Mouse (Mus musculus): ENCODE data around the gene Epn2.

Epn2 gene

GRCm38 (mm10) chr11:61490944-61491520 is 88.5 kb downstream of the Epn2 start:
- no peak for DNase-seq (ENCODE audit: low read depth in 2 of 2, low spot score in 2 of 2)

- no peak for DNase-seq (ENCODE audit: low read depth in 2 of 2, low spot score in 2 of 2)
Observed at GRCm38 (mm10) chr11:61489874-61490273, 89.6 kb downstream of the Epn2 start.

DNA sequence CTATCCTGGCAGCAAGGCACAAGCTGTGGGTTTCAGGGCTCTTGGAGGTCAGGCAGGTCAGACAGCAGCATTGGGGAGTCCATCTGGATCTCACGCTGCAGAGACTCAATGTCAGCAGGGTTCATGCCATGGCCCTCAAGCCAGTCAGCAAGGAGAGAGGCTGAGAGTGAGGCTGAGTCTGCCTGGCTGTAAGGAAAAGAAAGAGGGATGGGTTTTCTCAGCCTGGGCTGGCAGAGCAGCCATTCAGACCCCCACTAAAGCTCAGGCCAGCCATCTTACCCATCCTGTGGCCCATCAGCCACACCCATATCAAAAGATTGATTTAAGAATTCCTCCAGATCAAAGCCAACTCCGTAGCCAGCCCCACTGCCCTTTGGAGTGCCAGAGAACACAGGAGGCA is 90.4 kb downstream of the Epn2 start:
- no peak for DNase-seq (ENCODE audit: low read depth in 2 of 2, low spot score in 2 of 2)

DNA sequence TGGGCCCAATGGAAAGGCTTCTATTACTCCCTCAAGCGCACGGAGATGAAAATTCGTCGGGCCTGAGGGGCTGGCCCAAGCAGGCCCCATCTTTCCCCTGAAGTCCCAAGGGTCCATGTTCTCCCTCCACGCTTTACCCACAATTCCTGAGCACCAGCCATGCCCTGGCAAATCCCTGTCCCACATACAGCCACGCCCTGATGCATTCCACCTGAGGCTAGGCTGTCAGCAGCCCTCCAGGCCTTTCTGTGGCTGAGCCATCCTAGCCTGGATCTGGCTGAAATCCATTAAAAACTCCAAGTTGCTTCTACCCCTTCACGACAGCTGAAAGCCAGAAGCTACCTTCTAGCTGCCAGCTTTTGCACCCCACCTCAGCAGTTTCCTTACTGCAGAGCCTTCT is 91.6 kb downstream of the Epn2 start:
- DNase-seq (ENCODE audit: low read depth in 2 of 2, low spot score in 2 of 2): no peak

- DNase-seq (ENCODE audit: low read depth in 2 of 2, low spot score in 2 of 2): no peak
Observed at GRCm38 (mm10) chr11:61487401-61487800, 92.1 kb downstream of the Epn2 start.

- DNase-seq (ENCODE audit: low read depth in 2 of 2, low spot score in 2 of 2): no peak
Observed at GRCm38 (mm10) chr11:61486458-61487219, 92.8 kb downstream of the Epn2 start.

DNA sequence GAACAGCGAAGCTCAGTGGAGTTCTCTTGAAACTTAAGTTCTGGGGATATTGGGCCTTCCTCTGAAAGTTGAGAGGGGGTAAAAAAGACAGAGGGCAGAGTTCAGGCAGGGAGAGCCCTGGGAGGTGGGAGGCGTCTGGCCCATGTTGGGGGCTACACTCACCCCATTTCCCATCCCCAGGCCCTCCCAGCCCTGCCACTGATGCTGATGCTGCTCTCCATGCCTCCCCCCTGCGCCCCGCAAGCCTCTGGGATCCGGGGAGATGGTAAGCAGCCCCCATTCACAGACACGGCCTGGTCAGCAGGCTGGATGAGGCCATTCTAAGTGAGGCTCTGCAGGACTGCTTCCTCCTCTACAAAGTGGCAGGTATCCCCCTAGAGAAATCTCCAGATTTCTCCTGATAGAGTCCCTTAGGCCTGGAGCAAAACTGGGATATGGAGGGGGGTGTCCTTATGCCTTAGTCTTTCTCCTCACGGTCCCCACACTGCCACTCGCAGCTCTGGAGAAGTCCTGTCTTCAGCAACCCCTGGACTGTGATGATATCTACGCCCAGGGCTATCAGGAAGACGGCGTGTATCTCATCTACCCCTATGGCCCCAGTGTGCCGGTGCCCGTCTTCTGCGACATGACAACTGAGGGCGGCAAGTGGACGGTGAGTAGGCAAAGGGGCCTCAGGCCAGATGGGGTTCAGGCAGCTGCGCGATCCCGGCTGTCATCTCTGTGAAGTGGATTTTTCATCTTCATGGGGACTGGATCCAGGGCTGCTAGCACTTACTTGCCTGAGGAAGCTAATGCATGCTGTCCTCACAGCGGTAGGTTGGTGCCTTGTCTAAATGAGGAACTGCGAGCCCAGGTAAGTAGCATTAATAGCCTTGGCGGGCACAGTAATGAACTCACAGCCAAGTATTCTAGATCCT is 93.7 kb downstream of the Epn2 start:
- no peak for DNase-seq (ENCODE audit: low read depth in 2 of 2, low spot score in 2 of 2)

- DNase-seq (ENCODE audit: low read depth in 2 of 2, low spot score in 2 of 2): no peak
Observed at GRCm38 (mm10) chr11:61484613-61485540, 94.6 kb downstream of the Epn2 start, which contains the start of gene Mfap4. Gene Mfap4, plus strand, starts transcription at chr11:61485431.

- DNase-seq (ENCODE audit: low read depth in 2 of 2, low spot score in 2 of 2): no peak
Observed at GRCm38 (mm10) chr11:61484256-61484612, 95.3 kb downstream of the Epn2 start.

- no peak for DNase-seq (ENCODE audit: low read depth in 2 of 2, low spot score in 2 of 2)
Observed at GRCm38 (mm10) chr11:61483226-61483845, 96.2 kb downstream of the Epn2 start.

DNA sequence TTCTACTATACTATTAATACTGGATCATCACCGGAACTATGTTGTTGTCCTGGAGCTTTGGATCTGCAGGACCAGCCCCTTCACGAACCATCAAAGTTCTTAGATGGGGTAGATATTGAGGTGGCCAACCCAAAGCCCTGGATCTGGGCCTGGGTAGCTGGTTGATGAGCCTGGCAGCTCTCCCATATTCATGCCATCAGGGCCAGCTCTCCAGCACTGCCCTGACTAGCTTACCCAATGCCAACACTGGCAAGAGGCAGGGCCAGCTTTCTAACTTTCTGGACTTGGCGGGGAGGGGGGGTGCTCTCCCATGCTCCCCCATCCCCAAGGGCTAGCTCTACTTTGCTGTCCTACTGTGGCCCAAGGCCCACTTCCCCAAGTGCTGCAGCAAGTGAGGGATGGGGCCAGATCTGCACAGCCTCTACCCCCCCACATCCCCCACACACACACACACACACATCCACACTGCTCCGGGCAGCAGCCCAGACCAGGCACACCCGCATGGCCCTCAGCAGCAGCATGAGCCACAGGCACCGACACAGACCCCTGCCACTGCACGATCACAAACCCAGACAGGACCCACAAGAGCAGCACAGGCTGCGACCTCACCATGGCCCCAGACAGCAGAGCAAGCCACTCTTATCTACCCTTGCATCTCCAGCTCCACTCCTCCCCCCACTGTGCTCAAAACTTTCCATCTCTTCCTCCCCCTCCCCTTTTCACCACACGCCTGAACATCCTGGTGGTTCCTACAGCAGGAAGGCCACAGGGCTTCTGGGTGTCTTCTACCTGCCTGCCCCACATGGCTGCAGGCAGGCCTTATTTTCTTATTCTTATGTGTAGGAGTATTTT is 98.0 kb downstream of the Epn2 start:
- no peak for DNase-seq (ENCODE audit: low read depth in 2 of 2, low spot score in 2 of 2)

- no peak for DNase-seq (ENCODE audit: low read depth in 2 of 2, low spot score in 2 of 2)
Observed at GRCm38 (mm10) chr11:61478788-61479187, 100.7 kb downstream of the Epn2 start.

GRCm38 (mm10) chr11:61477566-61478508 is 101.7 kb downstream of the Epn2 start:
- DNase-seq (ENCODE audit: low read depth in 2 of 2, low spot score in 2 of 2): no peak

DNA sequence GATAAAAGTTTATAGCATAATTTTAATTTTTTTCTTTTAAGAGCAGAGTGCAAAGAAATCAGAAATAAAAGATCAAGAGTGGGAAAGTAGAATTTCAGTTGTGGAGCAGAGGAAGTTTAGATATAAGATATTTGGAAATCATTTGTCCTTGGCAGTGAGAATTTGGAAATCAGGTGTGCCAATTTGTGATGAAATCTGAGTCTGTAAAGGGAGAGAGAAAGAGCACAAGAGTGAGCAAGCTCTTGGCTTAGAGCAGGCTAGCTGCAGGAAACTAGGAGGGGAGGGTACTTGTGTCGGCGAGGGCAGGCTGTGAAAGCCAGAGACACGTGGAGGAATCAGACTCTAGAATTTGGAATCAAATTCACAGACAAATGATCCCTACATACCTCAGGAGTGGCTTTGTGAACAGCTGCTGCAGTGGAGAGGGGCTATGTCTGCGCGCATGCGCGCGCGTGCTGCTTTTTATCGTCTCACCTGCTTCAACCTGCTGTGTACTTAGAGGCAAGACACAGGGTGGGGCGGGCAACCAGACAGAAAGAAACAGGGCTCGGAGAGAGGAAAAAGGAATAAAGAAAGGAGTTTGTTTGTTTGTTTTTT is 102.6 kb downstream of the Epn2 start:
- no peak for DNase-seq (ENCODE audit: low read depth in 2 of 2, low spot score in 2 of 2)

GRCm38 (mm10) chr11:61473630-61474029 is 105.9 kb downstream of the Epn2 start:
- DNase-seq (ENCODE audit: low read depth in 2 of 2, low spot score in 2 of 2): no peak

- DNase-seq (ENCODE audit: low read depth in 2 of 2, low spot score in 2 of 2): no peak
Observed at GRCm38 (mm10) chr11:61470880-61471279, 108.6 kb downstream of the Epn2 start.

DNA sequence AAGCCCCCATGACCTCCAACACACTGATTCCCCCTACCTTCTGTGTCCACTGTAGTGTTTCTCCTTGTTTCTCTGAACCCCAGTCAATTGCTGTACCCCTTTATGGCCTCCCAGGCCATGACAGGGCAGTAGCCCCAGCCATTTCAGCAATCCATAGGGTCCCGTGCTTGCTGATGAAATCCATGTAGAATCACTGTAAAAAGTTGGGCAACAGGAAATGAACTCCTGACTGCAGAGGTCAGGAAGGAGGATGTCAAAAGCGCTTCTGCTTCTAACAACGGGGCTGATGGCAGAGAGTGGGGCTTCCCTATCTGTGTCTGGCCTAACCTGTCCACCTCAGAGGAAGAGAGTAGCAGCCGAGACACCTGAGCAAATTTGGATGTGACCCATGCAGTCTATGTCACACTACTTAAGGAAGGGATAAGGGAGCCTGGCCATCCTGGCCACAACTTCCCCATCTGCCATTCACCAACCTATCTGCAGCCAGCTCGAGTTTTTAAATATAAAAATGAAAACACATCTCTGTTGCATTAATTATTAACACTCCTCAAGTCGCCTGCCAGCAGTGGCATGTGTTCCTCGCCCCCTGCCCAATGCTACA is 110.1 kb downstream of the Epn2 start:
- no peak for DNase-seq (ENCODE audit: low read depth in 2 of 2, low spot score in 2 of 2)

DNA sequence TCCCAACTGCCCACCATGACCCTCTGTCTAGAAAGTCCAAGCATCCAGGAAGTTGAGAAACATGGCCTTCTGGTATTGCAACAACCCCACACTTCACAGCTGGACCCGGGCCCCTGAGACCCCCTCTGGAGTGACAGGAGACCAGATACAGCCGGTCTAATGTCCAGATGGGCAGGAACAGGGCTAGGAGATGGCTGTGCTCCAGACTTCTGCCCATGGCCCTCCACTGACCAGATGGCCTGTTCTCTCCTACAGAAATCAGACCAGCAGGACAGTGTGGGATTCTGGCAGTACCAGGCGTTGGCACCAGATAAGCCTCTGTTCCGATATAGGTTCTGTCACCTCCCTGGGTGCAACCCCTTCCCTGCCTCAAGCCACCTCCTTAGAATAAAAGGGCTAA is 111.0 kb downstream of the Epn2 start:
- no peak for DNase-seq (ENCODE audit: low read depth in 2 of 2, low spot score in 2 of 2)

All from CD8-positive naive resting alpha-beta T cell, adult 2 months (primary cell).